ENCODE assay signal across 21 mouse cellular contexts in genomic region chr6:57531011-57531410, GRCm38 (mm10). TPM values are rescaled to one million over a fixed set of nuclear protein-coding genes. Genes with fewer than 3 reads are reported as not detected.
DNase-seq lines count a peak whose midpoint lies in the region; ATAC-seq and TF ChIP-seq lines count a peak whose summit lies in the region.
"Had no signal": no experiment of that assay in that cellular context is flagged by ENCODE, and none has a peak within 500 bp of the region (broad histone marks: within the 10 kb centered on the region; RNA-seq: fewer than 3 reads in every experiment).

No protein-coding gene starts in this region.

- H3K4me3 ChIP-seq in forebrain, postnatal 0 days (ENCODE audit: low read depth, low read length): no peak overlapping the region
- no peak overlapping the region for H3K4me3 ChIP-seq in forebrain, embryonic 10.5 days
- no peak overlapping the region for H3K4me3 ChIP-seq in heart, embryonic 15.5 days
- H3K4me3 ChIP-seq in lung, embryonic 14.5 days (ENCODE audit: low read depth, low read length): no peak overlapping the region
- no peak overlapping the region for H3K4me3 ChIP-seq in MEL (ENCODE audit: control insufficient read depth in 1 of 2, insufficient read depth in 1 of 2, low read depth in 2 of 2, low read length in 2 of 2)
- H3K4me3 ChIP-seq: embryonic facial prominence, embryonic 12.5 days; erythroblast, embryonic 14.5 days; hindbrain, embryonic 10.5 days; midbrain, embryonic 12.5 days; neural tube, embryonic 15.5 days had no signal

- H3K79me2 ChIP-seq in MEL (ENCODE audit: control insufficient read depth, insufficient read depth, low read length, poor library complexity): no peaks in the 10 kb centered on the region

- 71% methylated on average over 4 of the region's 4 CpGs for WGBS in forebrain, postnatal 0 days
- whole genome bisulfite sequencing in forebrain, embryonic 10.5 days: 82% methylated on average over 4 of the region's 4 CpGs
- 34% methylated on average over 4 of the region's 4 CpGs for WGBS in heart, embryonic 15.5 days
- 29% methylated on average over 4 of the region's 4 CpGs for WGBS in lung, embryonic 14.5 days

- H3K9ac ChIP-seq in forebrain, postnatal 0 days: no peak overlapping the region
- H3K9ac ChIP-seq in heart, embryonic 15.5 days: no peak overlapping the region
- H3K9ac ChIP-seq in lung, embryonic 14.5 days: no peak overlapping the region
- no peak overlapping the region for H3K9ac ChIP-seq in MEL (ENCODE audit: control insufficient read depth, low read depth, low read length, poor library complexity, severe bottlenecking)
- H3K9ac ChIP-seq: embryonic facial prominence, embryonic 12.5 days; midbrain, embryonic 12.5 days; neural tube, embryonic 15.5 days had no signal

- TF ChIP-seq CTCF in forebrain, postnatal 0 days (IDR thresholded peaks at IDR 0.05; ENCODE audit: low read depth): 0 out of 2 replicates have a peak, but pooled peaks have one; percentile 8
- TF ChIP-seq CTCF in lung, embryonic 14.5 days (IDR thresholded peaks at IDR 0.05; ENCODE audit: low read depth): no peak
- TF ChIP-seq CTCF in MEL (IDR thresholded peaks at IDR 0.05 in 2 of 3, conservative IDR thresholded peaks at IDR 0.05 in 1 of 3; ENCODE audit: control insufficient read depth in 1 of 3, insufficient read depth in 1 of 3, low read depth in 2 of 3, low read length in 3 of 3, poor library complexity in 1 of 3, severe bottlenecking in 1 of 3): no peak; a peak in 1 of 6 replicates

- no peak for DNase-seq in forebrain, postnatal 0 days
- DNase-seq in forebrain, embryonic 10.5 days (ENCODE audit: extremely low spot score, low spot score): no peak
- no peak for DNase-seq in heart, adult 11 months
- peak; percentile 53 for DNase-seq in lung, embryonic 14.5 days
- DNase-seq in lung, postnatal 36 days: no peak
- DNase-seq in MEL (ENCODE audit: low read depth, low spot score): peak; percentile 18
- DNase-seq in spleen, adult 18-20 months: no peak
- DNase-seq: adrenal gland, adult 8-10 months; cerebellum, adult 9-10 months; gastrocnemius, postnatal 36 days; kidney, adult 8-10 months; kidney, postnatal 14 days; left cerebral cortex, postnatal 4 days; lung, adult 18-20 months had no signal

- H3K9me3 ChIP-seq in forebrain, postnatal 0 days (ENCODE audit: low read length): no peaks in the 10 kb centered on the region
- H3K9me3 ChIP-seq in forebrain, embryonic 10.5 days: no peaks in the 10 kb centered on the region
- no peaks in the 10 kb centered on the region for H3K9me3 ChIP-seq in heart, embryonic 15.5 days (replicated peaks)
- no peaks in the 10 kb centered on the region for H3K9me3 ChIP-seq in lung, embryonic 14.5 days (ENCODE audit: low read depth, low read length)
- H3K9me3 ChIP-seq in MEL (replicated peaks; ENCODE audit: insufficient read depth, low read length): no peaks in the 10 kb centered on the region
- H3K9me3 ChIP-seq: embryonic facial prominence, embryonic 12.5 days; hindbrain, embryonic 10.5 days; midbrain, embryonic 12.5 days; neural tube, embryonic 15.5 days had no signal

- no peak for TF ChIP-seq EP300 in MEL (IDR thresholded peaks at IDR 0.05; ENCODE audit: low read depth in 1 of 2, low read length in 2 of 2)

- no peaks in the 10 kb centered on the region for H3K27me3 ChIP-seq in forebrain, postnatal 0 days (ENCODE audit: insufficient read depth, low read length)
- H3K27me3 ChIP-seq in forebrain, embryonic 10.5 days (ENCODE audit: poor library complexity, severe bottlenecking): 0 out of 2 replicates have a peak, but pooled peaks cover 6% of the 10 kb centered on the region
- no peaks in the 10 kb centered on the region for H3K27me3 ChIP-seq in heart, embryonic 15.5 days
- H3K27me3 ChIP-seq in lung, embryonic 14.5 days (ENCODE audit: insufficient read depth, low read length): no peaks in the 10 kb centered on the region
- H3K27me3 ChIP-seq in MEL (ENCODE audit: control insufficient read depth in 1 of 2, insufficient read depth in 2 of 2, low read length in 2 of 2): no peaks in the 10 kb centered on the region
- H3K27me3 ChIP-seq: embryonic facial prominence, embryonic 12.5 days; midbrain, embryonic 12.5 days; neural tube, embryonic 15.5 days had no signal

- no peaks in the 10 kb centered on the region for H3K36me3 ChIP-seq in forebrain, postnatal 0 days (ENCODE audit: insufficient read depth)
- no peaks in the 10 kb centered on the region for H3K36me3 ChIP-seq in forebrain, embryonic 10.5 days (replicated peaks)
- H3K36me3 ChIP-seq in heart, embryonic 15.5 days: no peaks in the 10 kb centered on the region
- no peaks in the 10 kb centered on the region for H3K36me3 ChIP-seq in lung, embryonic 14.5 days (ENCODE audit: insufficient read depth)
- H3K36me3 ChIP-seq in MEL (ENCODE audit: control insufficient read depth in 1 of 2, insufficient read depth in 2 of 2, low read length in 2 of 2): peaks cover 0 to 21% of the 10 kb centered on the region in 2 experiments; a peak in 2 of 4 replicates
- H3K36me3 ChIP-seq: embryonic facial prominence, embryonic 12.5 days; hindbrain, embryonic 10.5 days; midbrain, embryonic 12.5 days; neural tube, embryonic 15.5 days had no signal

- H3K4me2 ChIP-seq in forebrain, postnatal 0 days (ENCODE audit: low read depth): no peak overlapping the region
- H3K4me2 ChIP-seq in heart, embryonic 15.5 days: peak overlapping the region; percentile 33
- no peak overlapping the region for H3K4me2 ChIP-seq in lung, embryonic 14.5 days
- H3K4me2 ChIP-seq: embryonic facial prominence, embryonic 12.5 days; midbrain, embryonic 12.5 days; neural tube, embryonic 15.5 days had no signal

- TF ChIP-seq RAD21 in MEL (IDR thresholded peaks at IDR 0.05; ENCODE audit: low read depth, low read length): no peak

- no peak for ATAC-seq in forebrain, postnatal 0 days
- ATAC-seq in heart, embryonic 15.5 days (replicated peaks; ENCODE audit: insufficient number of reproducible peaks, insufficient read depth, low FRiP score, low read depth): no peak
- ATAC-seq in lung, embryonic 14.5 days (ENCODE audit: insufficient read depth): no peak
- ATAC-seq: forebrain, embryonic 14.5 days had no signal

- H3K27ac ChIP-seq in forebrain, postnatal 0 days (ENCODE audit: low read depth, low read length): no peak overlapping the region
- H3K27ac ChIP-seq in forebrain, embryonic 10.5 days: no peak overlapping the region
- H3K27ac ChIP-seq in heart, embryonic 15.5 days: peak overlapping the region; percentile 79
- H3K27ac ChIP-seq in lung, embryonic 14.5 days (ENCODE audit: low read depth): no peak overlapping the region
- H3K27ac ChIP-seq in MEL (ENCODE audit: control insufficient read depth, low read depth, low read length): no peak overlapping the region
- H3K27ac ChIP-seq: embryonic facial prominence, embryonic 12.5 days; hindbrain, embryonic 10.5 days; midbrain, embryonic 12.5 days; neural tube, embryonic 15.5 days had no signal

- H3K4me1 ChIP-seq in forebrain, postnatal 0 days (ENCODE audit: insufficient read depth): no peaks in the 10 kb centered on the region
- H3K4me1 ChIP-seq in forebrain, embryonic 10.5 days: peaks cover 10% of the 10 kb centered on the region
- peaks cover 25% of the 10 kb centered on the region for H3K4me1 ChIP-seq in heart, embryonic 15.5 days (replicated peaks)
- H3K4me1 ChIP-seq in lung, embryonic 14.5 days (ENCODE audit: insufficient read depth): 0 out of 2 replicates have a peak, but pooled peaks cover 4% of the 10 kb centered on the region
- H3K4me1 ChIP-seq in MEL (ENCODE audit: control insufficient read depth in 1 of 2, insufficient read depth in 2 of 2, low read length in 2 of 2): peaks cover 7 to 14% of the 10 kb centered on the region in 2 experiments

- no peak for TF ChIP-seq POLR2A in MEL (IDR thresholded peaks at IDR 0.05; ENCODE audit: control insufficient read depth in 1 of 2, insufficient read depth in 1 of 2, low read depth in 1 of 2, low read length in 2 of 2, poor library complexity in 1 of 2)

TF ChIP-seq in MEL, 35 proteins besides CTCF, POLR2A, EP300 and RAD21:
- no peak for TF ChIP-seq GABPA (IDR thresholded peaks at IDR 0.05; ENCODE audit: low read depth, low read length)
- 0 out of 2 replicates have a peak, but pooled peaks have one; percentile 12 for TF ChIP-seq SIN3A (IDR thresholded peaks at IDR 0.05; ENCODE audit: low read length)
- TF ChIP-seq MYC (IDR thresholded peaks at IDR 0.05; ENCODE audit: low read depth, low read length): no peak

RNA-seq across cellular contexts. Expression of gene Ppm1k, which starts 4.3 kb away (rescaled TPM):
- total RNA-seq in forebrain, postnatal 0 days (2014; rRNA removed): 13.6 and 15.8 TPM in 2 replicates
- 3.3 and 5.7 TPM in 2 replicates for polyA plus RNA-seq in forebrain, postnatal 0 days (2015; fragmentation: Nextera tagmentation; extraction: Ambion mirVana)
- polyA plus RNA-seq in forebrain, embryonic 10.5 days (2016; fragmentation: Nextera tagmentation; extraction: Ambion mirVana): 4.1 TPM in 2 replicates
- 10.7 and 12.9 TPM in 2 replicates for polyA plus RNA-seq in heart, embryonic 15.5 days (2015; fragmentation: Nextera tagmentation; extraction: Ambion mirVana)
- polyA plus RNA-seq in lung, embryonic 14.5 days (2014; fragmentation: Nextera tagmentation; extraction: Ambion mirVana): 4.7 and 6.0 TPM in 2 replicates
- total RNA-seq in MEL (2012; rRNA removed): 1.5 and 2.1 TPM in 2 replicates
- 1 to 10 TPM in 1 of 2 experiments, not detected in 1; 1.3 TPM for polyA plus RNA-seq in MEL (2012; ENCODE audit: insufficient read depth in 1 of 2, insufficient read length in 2 of 2, low read depth in 1 of 2, low replicate concordance in 2 of 2, missing spikeins in 1 of 2)
- polyA plus RNA-seq: erythroblast, embryonic 14.5 days had no signal

RNA-seq across cellular contexts. Expression of gene Herc6, which starts 49.8 kb away (rescaled TPM):
- total RNA-seq in forebrain, postnatal 0 days (2014; rRNA removed): 1.8 and 2.2 TPM in 2 replicates
- polyA plus RNA-seq in forebrain, postnatal 0 days (2015; fragmentation: Nextera tagmentation; extraction: Ambion mirVana): 0.73 and 1.1 TPM in 2 replicates
- 3.1 and 3.8 TPM in 2 replicates for polyA plus RNA-seq in forebrain, embryonic 10.5 days (2016; fragmentation: Nextera tagmentation; extraction: Ambion mirVana)
- 4.4 and 5.5 TPM in 2 replicates for polyA plus RNA-seq in heart, embryonic 15.5 days (2015; fragmentation: Nextera tagmentation; extraction: Ambion mirVana)
- polyA plus RNA-seq in lung, embryonic 14.5 days (2014; fragmentation: Nextera tagmentation; extraction: Ambion mirVana): 3.7 and 3.9 TPM in 2 replicates
- 2.0 and 2.4 TPM in 2 replicates for total RNA-seq in MEL (2012; rRNA removed)
- 1 to 10 TPM in 1 of 2 experiments, not detected in 1; 5.1 TPM for polyA plus RNA-seq in MEL (2012; ENCODE audit: insufficient read depth in 1 of 2, insufficient read length in 2 of 2, low read depth in 1 of 2, low replicate concordance in 2 of 2, missing spikeins in 1 of 2)

Comparison
In these comparisons a context has a peak if more than half of its experiments do, and no peak if none do; other contexts are left out.
1. DNase-seq: peak in lung, embryonic 14.5 days (single experiment) and MEL (single experiment); none in forebrain, postnatal 0 days (single experiment), forebrain, embryonic 10.5 days (single experiment), heart, adult 11 months (single experiment), lung, postnatal 36 days (single experiment) and spleen, adult 18-20 months (0 of 2).